Mouse (Mus musculus) lung, embryonic 15.5 days (tissue): Measurements from ENCODE around the gene Spred1. TPM values are rescaled to one million over a fixed set of nuclear protein-coding genes. Genes with fewer than 3 reads are reported as not detected.
A peak's percentile ranks its signal among the peaks of the same experiment; 100 is the strongest.

Experiments used
- ATAC-seq: fragments of 200-750 bp; cut with Nextera tagmentation; 2 replicates; pipeline ENCODE4 v1.8.0; 2017; ENCODE audit warnings: moderate number of reproducible peaks, borderline replicate concordance; ENCODE audit not compliant: low FRiP score, low TSS enrichment; ENCODE audit errors: extremely low read depth
- H3K27ac ChIP-seq: fragments of 300-500 bp; sonication (generic); 2 replicates; pipeline ENCODE4 v1.5.1; 2015; ENCODE audit warnings: moderate library complexity, mild to moderate bottlenecking, inconsistent platforms
- H3K27me3 ChIP-seq: fragments of 300-500 bp; sonication (generic); 2 replicates; pipeline ENCODE4 v1.6.1; 2015; ENCODE audit warnings: inconsistent platforms
- H3K36me3 ChIP-seq: fragments of 300-500 bp; sonication (generic); 2 replicates; pipeline ENCODE4 v1.6.1; 2015; ENCODE audit warnings: inconsistent platforms
- H3K4me1 ChIP-seq: fragments of 300-500 bp; sonication (generic); 2 replicates; pipeline ENCODE4 v1.6.1; 2015; ENCODE audit warnings: inconsistent platforms
- H3K4me2 ChIP-seq: fragments of 300-500 bp; sonication (generic); 2 replicates; pipeline ENCODE4 v1.6.1; 2015; ENCODE audit warnings: inconsistent platforms, mild to moderate bottlenecking, moderate library complexity
- H3K4me3 ChIP-seq: fragments of 300-500 bp; sonication (generic); 2 replicates; pipeline ENCODE4 v1.5.1; 2015; ENCODE audit warnings: mild to moderate bottlenecking, inconsistent platforms
- H3K9ac ChIP-seq: fragments of 300-500 bp; sonication (generic); 2 replicates; pipeline ENCODE4 v1.6.1; 2015; ENCODE audit warnings: inconsistent platforms
- H3K9me3 ChIP-seq: fragments of 300-500 bp; sonication (generic); 2 replicates; pipeline ENCODE4 v1.6.1; 2016; ENCODE audit warnings: inconsistent platforms
- WGBS: fragments of 180-500 bp; shearing (Covaris S2); methylation state at CpG from one replicate; pipeline ENCODE4 v1.1.7; 2015; 5-methylcytosine and 5-hydroxymethylcytosine counted together
- polyA plus RNA-seq: library from polyadenylated mRNA; unstranded; fragments of >200 nt; fragmentation: Nextera tagmentation; extraction: Ambion mirVana; gene quantifications from 2 replicates; pipeline ENCODE4 v1.2.1, GENCODE M21; 2015

Spred1 gene
- polyA plus RNA-seq, 1 experiment from 2014 or later: 20.6 TPM

- no peak overlapping the region for H3K4me3 ChIP-seq
- WGBS: 36% methylated on average over 5 of the region's 5 CpGs
- no peaks in the 10 kb centered on the region for H3K36me3 ChIP-seq
- no peak overlapping the region for H3K9ac ChIP-seq
- peaks cover 45% of the 10 kb centered on the region for H3K4me1 ChIP-seq
- H3K9me3 ChIP-seq: no peaks in the 10 kb centered on the region
- H3K4me2 ChIP-seq: no peak overlapping the region
- no peak for ATAC-seq
- no peak overlapping the region for H3K27ac ChIP-seq
- H3K27me3 ChIP-seq: no peaks in the 10 kb centered on the region
These were observed 23.9 kb upstream of the Spred1 start for GRCm38 (mm10) chr2:117097305-117097704.

- 21% methylated on average over 10 of the region's 10 CpGs for WGBS
- H3K4me3 ChIP-seq: no peak overlapping the region
- H3K27me3 ChIP-seq: no peaks in the 10 kb centered on the region
- H3K9me3 ChIP-seq: no peaks in the 10 kb centered on the region
- ATAC-seq: no peak
- no peak overlapping the region for H3K4me2 ChIP-seq
- no peaks in the 10 kb centered on the region for H3K36me3 ChIP-seq
- no peak overlapping the region for H3K9ac ChIP-seq
- H3K4me1 ChIP-seq: peaks cover 39% of the 10 kb centered on the region
- H3K27ac ChIP-seq: no peak overlapping the region
These were observed 21.9 kb upstream of the Spred1 start for GRCm38 (mm10) chr2:117099316-117099715.

DNA sequence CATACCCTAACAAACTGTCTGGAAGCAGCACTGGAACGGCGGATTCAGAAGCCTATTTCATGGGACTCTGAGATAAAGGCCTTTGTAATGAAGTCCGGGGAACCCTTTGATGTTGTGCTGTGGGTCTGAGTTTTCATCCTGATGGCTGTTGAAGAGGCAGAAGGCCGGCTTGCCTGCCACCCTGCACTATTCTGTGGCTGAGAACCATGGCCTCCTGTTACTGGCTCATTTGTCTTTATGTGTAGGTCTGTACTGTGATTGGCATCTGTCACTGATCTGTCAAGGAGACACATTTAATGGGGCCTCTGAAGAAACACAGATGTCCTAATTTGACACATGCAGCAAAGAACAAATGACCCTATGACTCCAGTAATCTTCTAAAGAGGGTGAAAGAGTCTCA lies 17.7 kb upstream of the Spred1 start:
- H3K4me3 ChIP-seq: no peak overlapping the region
- H3K36me3 ChIP-seq: no peaks in the 10 kb centered on the region
- no peak overlapping the region for H3K27ac ChIP-seq
- H3K9me3 ChIP-seq: no peaks in the 10 kb centered on the region
- H3K9ac ChIP-seq: no peak overlapping the region
- H3K4me2 ChIP-seq: no peak overlapping the region
- peaks cover 22% of the 10 kb centered on the region for H3K4me1 ChIP-seq
- WGBS: 23% methylated on average over 4 of the region's 4 CpGs
- ATAC-seq: no peak
- no peaks in the 10 kb centered on the region for H3K27me3 ChIP-seq

DNA sequence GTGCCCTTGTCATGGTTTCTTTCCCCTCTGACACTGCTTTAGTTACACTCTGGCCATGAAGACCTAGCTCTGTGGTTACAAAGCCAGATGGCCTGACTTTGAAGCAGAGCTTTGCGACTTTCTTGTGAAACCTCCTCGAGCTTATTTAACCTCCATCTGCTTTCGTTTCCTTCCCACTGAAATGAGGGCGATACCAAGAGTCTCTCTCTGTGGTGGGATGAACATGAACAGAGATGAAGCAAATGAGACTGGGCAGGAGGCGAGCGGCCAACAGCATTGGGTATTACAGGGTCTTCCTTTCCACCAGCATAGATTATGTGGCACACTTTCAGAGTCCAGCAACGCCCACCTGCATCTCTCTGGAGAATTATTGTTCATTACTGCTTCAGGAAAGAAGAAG lies 15.8 kb upstream of the Spred1 start:
- peaks cover 19% of the 10 kb centered on the region for H3K4me1 ChIP-seq
- no peak overlapping the region for H3K4me3 ChIP-seq
- H3K9me3 ChIP-seq: no peaks in the 10 kb centered on the region
- WGBS: 82% methylated on average over 7 of the region's 7 CpGs
- H3K27me3 ChIP-seq: no peaks in the 10 kb centered on the region
- H3K4me2 ChIP-seq: no peak overlapping the region
- no peak overlapping the region for H3K9ac ChIP-seq
- ATAC-seq: no peak
- no peak overlapping the region for H3K27ac ChIP-seq
- no peaks in the 10 kb centered on the region for H3K36me3 ChIP-seq

GRCm38 (mm10) chr2:117108059-117108458 lies 13.1 kb upstream of the Spred1 start:
- no peak overlapping the region for H3K4me3 ChIP-seq
- no peaks in the 10 kb centered on the region for H3K9me3 ChIP-seq
- peaks cover 18% of the 10 kb centered on the region for H3K4me1 ChIP-seq
- no peak overlapping the region for H3K9ac ChIP-seq
- no peaks in the 10 kb centered on the region for H3K27me3 ChIP-seq
- peak; percentile 39 for ATAC-seq
- no peak overlapping the region for H3K4me2 ChIP-seq
- 49% methylated on average over 4 of the region's 4 CpGs for WGBS
- no peak overlapping the region for H3K27ac ChIP-seq
- H3K36me3 ChIP-seq: no peaks in the 10 kb centered on the region

GRCm38 (mm10) chr2:117109296-117109695 lies 11.9 kb upstream of the Spred1 start:
- 24% methylated on average over 2 of the region's 2 CpGs for WGBS
- H3K4me1 ChIP-seq: peaks cover 19% of the 10 kb centered on the region
- H3K27ac ChIP-seq: no peak overlapping the region
- H3K27me3 ChIP-seq: no peaks in the 10 kb centered on the region
- no peaks in the 10 kb centered on the region for H3K36me3 ChIP-seq
- no peak overlapping the region for H3K4me2 ChIP-seq
- no peak overlapping the region for H3K9ac ChIP-seq
- no peak for ATAC-seq
- no peak overlapping the region for H3K4me3 ChIP-seq
- no peaks in the 10 kb centered on the region for H3K9me3 ChIP-seq

GRCm38 (mm10) chr2:117110355-117110866 lies 10.8 kb upstream of the Spred1 start:
- Histone ChIP-seq H3K9me3 (no peaks in the 10 kb centered on the region), H3K27me3 (no peaks in the 10 kb centered on the region), H3K4me1 (peaks cover 19% of the 10 kb centered on the region), H3K36me3 (no peaks in the 10 kb centered on the region), H3K27ac (no peak overlapping the region), H3K4me2 (no peak overlapping the region), H3K4me3 (no peak overlapping the region), H3K9ac (no peak overlapping the region)
- no peak for ATAC-seq
- 80% methylated on average over 6 of the region's 6 CpGs for WGBS

DNA sequence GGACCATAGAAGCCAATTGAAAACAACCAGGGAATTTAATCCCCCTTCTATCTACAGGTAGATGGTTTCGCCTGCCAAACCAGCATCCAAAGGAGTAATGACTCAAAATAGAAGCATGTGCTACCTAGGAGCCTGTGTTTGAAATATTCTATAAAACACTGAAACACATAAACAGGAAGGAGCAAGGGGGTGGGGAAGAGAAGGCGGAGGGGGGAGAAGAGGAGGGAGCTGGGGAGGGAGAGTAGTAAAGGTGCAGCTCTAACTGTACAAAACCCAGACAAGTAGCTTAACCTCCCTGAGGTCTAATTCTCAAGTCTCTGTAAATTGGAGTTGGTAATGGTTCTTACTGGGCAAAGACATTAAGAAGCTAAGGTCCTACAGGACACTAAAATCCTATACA lies 7.9 kb upstream of the Spred1 start:
- Histone ChIP-seq H3K4me2 (no peak overlapping the region), H3K9me3 (no peaks in the 10 kb centered on the region), H3K9ac (no peak overlapping the region), H3K36me3 (no peaks in the 10 kb centered on the region), H3K27ac (peak overlapping the region; percentile 41; the same call in 1 of the 2 replicates), H3K4me3 (no peak overlapping the region), H3K27me3 (no peaks in the 10 kb centered on the region), H3K4me1 (peaks cover 13% of the 10 kb centered on the region)
- no peak for ATAC-seq
- WGBS: 71% methylated on average over 2 of the region's 2 CpGs

DNA sequence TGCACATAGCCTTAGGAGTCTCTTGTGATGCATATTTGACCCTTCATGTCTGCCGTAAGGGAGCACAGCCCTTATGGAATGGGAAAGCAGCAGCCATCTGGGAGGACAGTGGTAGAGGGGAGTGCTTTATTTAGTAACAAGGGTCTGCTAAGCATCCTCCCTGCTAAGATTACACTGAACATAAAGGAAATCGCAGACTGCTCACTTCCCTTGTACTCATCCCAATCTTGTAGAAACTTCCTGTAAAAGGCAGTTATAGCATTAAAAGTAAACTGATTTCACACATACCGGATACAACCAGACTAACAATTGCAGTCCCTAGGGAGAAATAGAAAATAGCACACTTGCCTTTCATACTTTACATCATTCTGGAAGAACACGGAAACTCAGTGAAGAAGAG lies 7.4 kb upstream of the Spred1 start:
- Histone ChIP-seq H3K4me3 (no peak overlapping the region), H3K27me3 (no peaks in the 10 kb centered on the region), H3K36me3 (no peaks in the 10 kb centered on the region), H3K4me1 (peaks cover 12% of the 10 kb centered on the region), H3K9me3 (no peaks in the 10 kb centered on the region), H3K9ac (no peak overlapping the region), H3K27ac (peak overlapping the region; percentile 41; the same call in 1 of the 2 replicates), H3K4me2 (no peak overlapping the region)
- WGBS: 48% methylated on average over 4 of the region's 4 CpGs
- peak; percentile 39; the same call in 1 of the 2 replicates for ATAC-seq

DNA sequence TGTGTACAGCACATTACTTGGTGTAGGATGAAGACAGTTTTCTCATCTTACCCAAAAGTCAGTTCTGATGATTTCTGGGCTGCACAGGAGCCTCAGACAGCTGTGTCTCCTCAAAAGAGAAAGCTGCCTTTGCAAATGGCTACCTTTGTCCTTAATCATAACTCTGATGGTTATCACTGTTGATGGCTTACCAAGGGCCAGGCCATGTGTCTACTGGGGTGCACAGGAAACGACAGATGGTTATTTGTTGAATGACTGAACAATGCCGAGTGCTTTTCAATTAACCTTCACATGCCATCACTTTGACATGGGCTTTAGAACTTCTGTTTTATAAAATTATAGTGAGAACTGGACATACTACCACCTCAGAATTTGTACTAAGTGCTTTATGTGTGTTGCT lies 2.7 kb upstream of the Spred1 start:
- Histone ChIP-seq H3K27me3 (no peaks in the 10 kb centered on the region), H3K36me3 (no peaks in the 10 kb centered on the region), H3K27ac (no peak overlapping the region), H3K4me1 (peaks cover 12% of the 10 kb centered on the region), H3K9ac (no peak overlapping the region), H3K4me2 (no peak overlapping the region), H3K9me3 (no peaks in the 10 kb centered on the region), H3K4me3 (no peak overlapping the region)
- 66% methylated on average over 2 of the region's 2 CpGs for WGBS
- ATAC-seq: no peak

- peak overlapping the region; percentile 60 for H3K4me2 ChIP-seq
- H3K9me3 ChIP-seq: no peaks in the 10 kb centered on the region
- peaks cover 16% of the 10 kb centered on the region for H3K4me1 ChIP-seq
- ATAC-seq: peak; percentile 73
- peak overlapping the region; percentile 99 for H3K9ac ChIP-seq
- H3K36me3 ChIP-seq: no peaks in the 10 kb centered on the region
- WGBS: 6% methylated on average over 30 of the region's 30 CpGs
- peak overlapping the region; percentile 95 for H3K4me3 ChIP-seq
- peak overlapping the region; percentile 100 for H3K27ac ChIP-seq
- H3K27me3 ChIP-seq: no peaks in the 10 kb centered on the region
These were observed 1.6 kb upstream of the Spred1 start for GRCm38 (mm10) chr2:117119291-117120245.
